Mouse (Mus musculus) small intestine, adult 2 months (tissue): ENCODE results near the gene Pde6h.

Source experiments
- CTCF ChIP-seq: fragments of 200-500 bp; IDR thresholded peaks from 2 replicates; pipeline ENCODE4 v1.5.1; 2012; ENCODE audit warnings: low read depth, mild to moderate bottlenecking, control low read depth, inconsistent platforms, low read length, moderate library complexity, mixed read lengths; ENCODE audit not compliant: insufficient replicate concordance, insufficient read length; ENCODE audit errors: extremely low read depth
- POLR2A ChIP-seq: fragments of 200-500 bp; IDR thresholded peaks from 2 replicates; pipeline ENCODE4 v1.6.1; 2012; ENCODE audit warnings: low read depth, mild to moderate bottlenecking, control low read depth, inconsistent platforms, low read length, moderate library complexity

DNA sequence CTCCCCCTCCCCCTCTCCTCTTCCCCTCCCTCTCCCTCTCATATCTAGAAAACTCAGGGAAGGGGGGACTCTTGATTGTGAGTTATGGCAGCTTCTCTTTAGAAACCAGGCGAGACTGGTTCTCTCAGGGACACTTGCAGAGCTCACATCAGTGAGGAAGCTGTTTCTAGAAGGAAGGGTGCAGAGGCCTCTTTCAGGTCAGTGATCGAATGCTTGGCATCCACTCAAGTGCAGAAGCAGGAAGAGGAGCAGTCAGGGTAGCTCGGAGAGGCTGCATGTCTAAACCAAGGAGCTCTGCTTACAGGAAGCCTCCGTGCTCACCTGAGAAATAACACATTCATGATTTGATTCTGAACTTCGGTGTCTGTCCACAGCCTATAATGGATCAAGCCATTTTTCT is 87.6 kb downstream of the Pde6h start:
- TF ChIP-seq POLR2A (no peak), CTCF (no peak)
